17 mouse cellular contexts compared by ENCODE assay signal in genomic region chr17:90662318-90662717, GRCm38 (mm10).
"Had no signal": no experiment of that assay in that cellular context is flagged by ENCODE, and none has a peak within 500 bp of the region (broad histone marks: within the 10 kb centered on the region; RNA-seq: fewer than 3 reads in every experiment).

No protein-coding gene starts in this region.

- H3K4me3 ChIP-seq: liver, embryonic 15.5 days; lung, embryonic 15.5 days; megakaryocyte, embryonic 14.5 days; midbrain, embryonic 13.5 days; midbrain, embryonic 15.5 days; stomach, embryonic 15.5 days had no signal

- H3K36me3 ChIP-seq: liver, embryonic 15.5 days; lung, embryonic 15.5 days; midbrain, embryonic 13.5 days; midbrain, embryonic 15.5 days; stomach, embryonic 15.5 days had no signal

- ATAC-seq: liver, postnatal 0 days; lung, postnatal 0 days; midbrain, embryonic 13.5 days; midbrain, embryonic 15.5 days had no signal

- H3K9ac ChIP-seq: liver, embryonic 15.5 days; liver, postnatal 0 days; lung, embryonic 15.5 days; midbrain, embryonic 13.5 days; midbrain, embryonic 15.5 days; stomach, embryonic 15.5 days had no signal

- H3K4me1 ChIP-seq: liver, embryonic 15.5 days; lung, embryonic 15.5 days; megakaryocyte, embryonic 14.5 days; midbrain, embryonic 13.5 days; midbrain, embryonic 15.5 days; stomach, embryonic 15.5 days had no signal

- H3K27ac ChIP-seq: liver, embryonic 15.5 days; lung, embryonic 15.5 days; macrophage; midbrain, embryonic 13.5 days; midbrain, embryonic 15.5 days; stomach, embryonic 15.5 days; stomach, postnatal 0 days had no signal

- DNase-seq: liver, postnatal 0 days; lung, adult 2 months; lung, postnatal 14 days; lung, postnatal 36 days; right cerebral cortex, postnatal 14 days; thymus, postnatal 14 days; thymus, postnatal 36 days had no signal

- H3K9me3 ChIP-seq: liver, embryonic 15.5 days; lung, embryonic 15.5 days; megakaryocyte, embryonic 14.5 days; midbrain, embryonic 13.5 days; midbrain, embryonic 15.5 days; stomach, embryonic 15.5 days had no signal

- H3K27me3 ChIP-seq: liver, embryonic 15.5 days; lung, embryonic 15.5 days; megakaryocyte, embryonic 14.5 days; midbrain, embryonic 13.5 days; midbrain, embryonic 15.5 days; stomach, embryonic 15.5 days had no signal

- H3K4me2 ChIP-seq: liver, embryonic 15.5 days; lung, embryonic 15.5 days; midbrain, embryonic 11.5 days; midbrain, embryonic 13.5 days; midbrain, embryonic 15.5 days; stomach, embryonic 15.5 days had no signal
